Mouse (Mus musculus): ENCODE data around the gene Cyb5r4. TPM values are rescaled to one million over a fixed set of nuclear protein-coding genes. Genes with fewer than 3 reads are reported as not detected.
"Not testable (repeated sequence)": the region's sequence is repeated elsewhere in the genome, so short reads cannot be mapped to it uniquely, and the experiment has no call there.

Cyb5r4 gene
- 110 and 116 TPM in 2 replicates for polyA plus RNA-seq (2016; fragmentation: Nextera tagmentation; extraction: Ambion mirVana)

DNA sequence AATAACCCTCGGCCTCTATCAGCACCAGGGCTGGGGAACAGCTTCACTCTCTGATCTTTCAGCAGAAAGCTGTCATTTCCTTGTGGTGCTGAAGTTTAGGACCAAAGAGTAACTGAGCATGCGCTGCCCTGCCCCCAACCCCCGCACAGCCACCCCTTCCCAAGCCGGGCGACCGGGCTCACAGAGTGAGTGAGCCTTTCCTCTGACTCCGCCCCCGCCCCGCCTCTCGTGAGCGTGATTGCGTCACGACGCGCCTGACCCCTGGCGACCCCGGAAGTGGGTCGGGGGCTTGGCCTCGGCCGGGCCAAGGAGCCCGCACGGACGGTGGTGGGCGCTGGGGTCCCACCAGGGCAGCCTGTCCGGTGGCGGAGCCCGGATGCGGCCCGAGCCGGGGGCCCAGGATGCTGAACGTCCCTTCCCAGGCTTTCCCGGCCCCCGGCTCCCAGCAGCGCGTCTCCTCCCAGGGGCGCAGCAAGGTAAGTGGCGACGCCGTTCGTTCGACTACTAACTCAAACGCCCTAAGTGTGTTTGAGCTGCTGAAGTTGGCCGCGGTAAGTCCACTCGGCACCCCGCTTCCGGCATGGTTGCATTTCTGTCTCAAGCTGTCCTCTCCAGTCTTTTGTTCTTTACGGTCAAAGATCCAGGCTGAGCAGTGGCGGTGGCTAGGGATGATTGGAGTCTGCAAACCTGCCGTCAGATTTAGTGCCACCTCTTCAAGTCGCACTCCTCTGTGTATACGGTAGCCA lies at the start of gene Cyb5r4:
Cyb5r4 (plus strand) TSS at position 237 of the 746 bp plus-strand sequence.
- peak within 1 kb of the TSS; percentile 87 for H3K9ac ChIP-seq
- no peaks in the 10 kb centered on the region for H3K36me3 ChIP-seq
- peak within 1 kb of the TSS; percentile 77 for H3K4me2 ChIP-seq (replicated peaks)
- peak within 1 kb of the TSS; percentile 38; the same call in 1 of the 2 replicates for H3K27ac ChIP-seq
- ATAC-seq (ENCODE audit: low FRiP score, low read depth), result peak; percentile 100
- peak within 1 kb of the TSS; percentile 88 for H3K4me3 ChIP-seq
- peaks cover 15% of the 10 kb centered on the region for H3K4me1 ChIP-seq
- under 1% methylated on average over 52 of the region's 52 CpGs for WGBS
- no peaks in the 10 kb centered on the region for H3K27me3 ChIP-seq (replicated peaks)
- H3K9me3 ChIP-seq, result no peaks in the 10 kb centered on the region

DNA sequence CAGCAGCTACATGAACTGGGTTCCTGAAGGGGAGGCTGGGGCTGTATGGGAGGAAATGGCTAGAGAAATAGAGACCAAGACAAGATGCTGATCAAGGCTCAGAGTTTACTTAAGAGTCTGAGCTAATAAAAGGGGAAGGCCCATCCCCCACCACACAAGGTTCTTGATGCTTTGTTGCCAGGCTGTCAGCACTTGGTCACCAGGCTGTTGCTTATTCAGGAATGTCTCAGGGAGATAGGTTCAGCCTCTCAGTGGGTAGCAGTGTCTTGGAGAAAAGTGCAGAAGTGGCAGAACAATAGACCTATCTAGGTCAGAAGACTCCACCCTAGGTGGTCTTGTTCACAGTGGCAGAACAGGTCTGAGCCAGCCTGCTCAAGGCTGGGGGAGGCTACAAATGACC lies 49.3 kb upstream of the Cyb5r4 start:
- H3K4me3 ChIP-seq; H3K9me3 ChIP-seq; H3K36me3 ChIP-seq; H3K4me2 ChIP-seq (replicated peaks); H3K9ac ChIP-seq; H3K27ac ChIP-seq; H3K27me3 ChIP-seq (replicated peaks); H3K4me1 ChIP-seq; ATAC-seq (ENCODE audit: low FRiP score, low read depth): not testable (repeated sequence)

DNA sequence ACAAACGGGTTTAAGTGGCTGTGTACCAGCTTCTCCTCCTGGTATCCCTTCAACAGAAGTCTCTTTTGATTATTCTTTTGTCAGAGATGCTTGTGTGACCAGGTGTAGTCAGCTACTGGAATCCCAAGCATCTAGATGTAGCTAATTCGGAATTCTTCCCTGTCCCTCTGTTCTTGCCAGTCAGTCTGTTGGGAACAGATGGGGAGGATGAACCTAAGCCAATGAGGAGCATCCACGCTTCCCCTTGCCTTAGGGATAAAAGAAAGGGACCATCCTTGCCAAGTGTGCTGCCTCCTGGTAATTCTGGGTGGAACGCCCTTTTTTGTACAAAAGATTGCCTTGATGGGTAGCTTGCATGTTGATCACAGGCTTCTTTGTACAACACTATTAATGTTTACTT lies 48.3 kb upstream of the Cyb5r4 start:
- no peak for ATAC-seq (ENCODE audit: low FRiP score, low read depth)
- Histone ChIP-seq H3K36me3 (no peaks in the 10 kb centered on the region), H3K9ac (no peak overlapping the region), H3K4me1 (no peaks in the 10 kb centered on the region), H3K4me2 (replicated peaks) (no peak overlapping the region), H3K4me3 (no peak overlapping the region), H3K9me3 (no peaks in the 10 kb centered on the region), H3K27ac (no peak overlapping the region), H3K27me3 (replicated peaks) (no peaks in the 10 kb centered on the region)
- WGBS, result 78% methylated on average over 4 of the region's 4 CpGs

DNA sequence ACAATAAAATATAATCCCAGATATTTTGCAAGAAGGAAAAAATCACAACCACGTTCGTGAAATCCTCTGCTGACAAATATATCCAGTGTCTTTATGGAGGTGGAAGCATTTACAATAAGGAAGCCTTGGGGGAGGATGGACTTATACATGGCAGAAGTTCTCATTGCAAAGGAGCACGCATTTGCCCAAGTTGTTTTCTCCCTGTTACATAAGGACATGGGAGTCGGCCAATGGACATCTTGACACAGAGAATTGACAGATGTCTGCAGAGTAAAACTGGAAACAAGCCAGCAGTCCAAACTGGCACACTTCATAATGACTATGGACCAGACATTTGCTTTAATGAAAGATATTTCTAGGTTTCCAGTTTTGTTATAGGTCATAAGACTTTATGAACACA lies 44.9 kb upstream of the Cyb5r4 start:
- WGBS, result 84% methylated on average over 4 of the region's 4 CpGs
- H3K4me3 ChIP-seq, result no peak overlapping the region

DNA sequence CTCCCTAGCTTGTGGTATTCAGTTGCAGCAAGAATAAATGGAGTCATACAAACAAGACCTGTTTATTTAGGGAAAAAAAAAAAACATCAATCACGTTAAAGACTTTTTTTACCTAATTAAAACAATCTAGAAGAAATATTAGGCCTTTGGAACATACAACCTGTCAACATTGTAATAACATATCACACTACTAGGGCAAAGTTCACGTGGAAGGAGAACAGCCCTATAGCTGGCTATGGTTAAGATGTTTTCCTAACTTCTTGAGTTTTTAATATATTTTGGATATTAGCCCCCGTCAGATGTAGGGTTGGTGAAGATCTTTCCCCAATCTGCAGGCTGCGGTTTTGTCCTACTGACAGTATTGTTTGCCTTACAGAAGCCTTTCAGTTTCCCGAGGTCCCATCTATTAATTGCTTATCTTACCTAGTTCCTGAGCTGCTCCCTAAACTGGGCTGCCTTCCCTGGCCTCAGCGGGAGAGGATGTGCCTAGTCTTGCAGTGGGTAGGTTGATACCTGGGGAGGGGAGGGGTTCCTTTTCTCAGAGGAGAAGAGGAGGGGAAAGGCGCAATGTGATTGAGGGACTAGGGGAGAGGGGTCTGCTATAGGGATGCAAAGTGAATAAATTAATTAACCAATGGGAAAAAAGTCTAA lies 43.4 kb upstream of the Cyb5r4 start:
- no peak overlapping the region for H3K9ac ChIP-seq
- H3K36me3 ChIP-seq, result no peaks in the 10 kb centered on the region
- WGBS, result 79% methylated on average over 7 of the region's 7 CpGs
- no peak overlapping the region for H3K4me3 ChIP-seq
- ATAC-seq (ENCODE audit: low FRiP score, low read depth), result no peak
- H3K4me1 ChIP-seq, result no peaks in the 10 kb centered on the region
- H3K4me2 ChIP-seq (replicated peaks), result no peak overlapping the region
- no peak overlapping the region for H3K27ac ChIP-seq
- no peaks in the 10 kb centered on the region for H3K27me3 ChIP-seq (replicated peaks)
- no peaks in the 10 kb centered on the region for H3K9me3 ChIP-seq

More for the DNA sequence above, 44.9 kb upstream of the Cyb5r4 start:
- no peaks in the 10 kb centered on the region for H3K36me3 ChIP-seq
- H3K27ac ChIP-seq, result no peak overlapping the region
- no peak overlapping the region for H3K4me2 ChIP-seq (replicated peaks)
- H3K9ac ChIP-seq, result no peak overlapping the region
- no peaks in the 10 kb centered on the region for H3K27me3 ChIP-seq (replicated peaks)
- no peaks in the 10 kb centered on the region for H3K9me3 ChIP-seq
- H3K4me1 ChIP-seq, result no peaks in the 10 kb centered on the region
- ATAC-seq (ENCODE audit: low FRiP score, low read depth), result no peak

DNA sequence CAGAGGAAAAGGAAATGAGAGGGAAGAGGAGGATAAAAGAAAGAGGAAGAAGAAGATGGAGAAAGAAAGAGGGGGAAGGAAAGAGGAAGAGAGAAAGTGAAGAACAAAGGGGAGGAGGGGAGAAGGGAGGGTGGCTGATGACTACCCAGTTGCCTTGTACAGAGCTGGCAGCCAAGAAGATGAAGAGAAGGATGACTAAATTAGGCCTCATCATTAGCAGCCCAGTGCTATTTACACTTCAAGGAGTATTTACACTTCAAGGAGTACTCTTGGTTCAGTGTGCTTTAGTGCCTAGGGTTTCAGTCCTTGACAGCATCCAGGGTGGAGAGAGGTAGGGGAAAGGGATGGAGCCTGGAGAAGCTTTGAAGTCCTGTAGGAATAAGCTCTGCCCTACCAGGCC lies 41.8 kb upstream of the Cyb5r4 start:
- H3K9me3 ChIP-seq, result no peaks in the 10 kb centered on the region
- no peak for ATAC-seq (ENCODE audit: low FRiP score, low read depth)
- no peak overlapping the region for H3K9ac ChIP-seq
- H3K27me3 ChIP-seq (replicated peaks), result no peaks in the 10 kb centered on the region
- no peak overlapping the region for H3K4me2 ChIP-seq (replicated peaks)
- no peaks in the 10 kb centered on the region for H3K36me3 ChIP-seq
- no peak overlapping the region for H3K4me3 ChIP-seq
- no peak overlapping the region for H3K27ac ChIP-seq
- H3K4me1 ChIP-seq, result no peaks in the 10 kb centered on the region

DNA sequence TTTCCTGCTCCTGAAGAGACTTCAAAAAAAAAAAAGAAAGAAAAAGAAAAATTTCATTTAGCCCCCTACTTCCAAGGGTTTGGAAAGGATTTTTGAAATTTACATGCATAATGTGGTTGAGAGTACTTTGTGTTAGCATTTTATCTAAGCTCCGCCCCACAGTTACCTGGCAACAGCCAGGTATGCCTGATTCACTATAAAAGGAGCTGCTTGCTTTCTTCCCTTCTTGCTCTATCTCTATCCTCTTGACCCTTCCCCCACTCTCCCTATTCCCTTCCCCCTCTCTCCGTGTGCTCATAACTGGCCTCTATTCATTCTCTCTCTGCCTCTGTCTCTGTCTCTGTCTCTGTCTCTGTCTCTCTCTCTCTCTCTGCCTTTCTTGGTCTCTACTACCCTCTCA lies 40.9 kb upstream of the Cyb5r4 start:
- Histone ChIP-seq H3K36me3 (no peaks in the 10 kb centered on the region), H3K4me1 (no peaks in the 10 kb centered on the region), H3K9me3 (no peaks in the 10 kb centered on the region), H3K4me3 (no peak overlapping the region), H3K27me3 (replicated peaks) (no peaks in the 10 kb centered on the region), H3K4me2 (replicated peaks) (no peak overlapping the region), H3K27ac (no peak overlapping the region), H3K9ac (no peak overlapping the region)
- WGBS, result 50% methylated on average over 2 of the region's 2 CpGs
- no peak for ATAC-seq (ENCODE audit: low FRiP score, low read depth)

DNA sequence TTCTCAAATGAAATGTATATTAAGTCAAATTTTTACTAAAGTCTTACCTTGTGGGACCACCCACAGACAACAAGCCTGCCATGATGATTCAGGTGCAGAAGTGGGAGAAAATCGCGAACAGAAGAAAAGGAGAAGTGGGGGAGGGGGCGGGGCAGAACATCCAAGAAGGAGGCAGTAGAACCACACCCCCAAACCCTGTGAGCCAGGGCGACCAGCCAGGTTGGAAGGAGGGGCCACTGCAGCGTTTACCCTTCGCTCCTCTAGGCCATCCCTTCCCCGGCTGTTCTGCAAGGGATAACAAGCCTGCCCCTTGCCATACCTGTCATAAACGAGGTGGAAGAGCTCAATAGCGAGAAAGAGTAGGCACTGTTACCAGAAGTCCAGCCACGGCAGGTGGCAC lies 40.3 kb upstream of the Cyb5r4 start:
- Histone ChIP-seq H3K4me2 (replicated peaks) (no peak overlapping the region), H3K36me3 (no peaks in the 10 kb centered on the region), H3K9ac (no peak overlapping the region), H3K4me3 (no peak overlapping the region), H3K27me3 (replicated peaks) (no peaks in the 10 kb centered on the region), H3K9me3 (no peaks in the 10 kb centered on the region), H3K4me1 (no peaks in the 10 kb centered on the region), H3K27ac (no peak overlapping the region)
- no peak for ATAC-seq (ENCODE audit: low FRiP score, low read depth)
- 20% methylated on average over 10 of the region's 10 CpGs for WGBS

DNA sequence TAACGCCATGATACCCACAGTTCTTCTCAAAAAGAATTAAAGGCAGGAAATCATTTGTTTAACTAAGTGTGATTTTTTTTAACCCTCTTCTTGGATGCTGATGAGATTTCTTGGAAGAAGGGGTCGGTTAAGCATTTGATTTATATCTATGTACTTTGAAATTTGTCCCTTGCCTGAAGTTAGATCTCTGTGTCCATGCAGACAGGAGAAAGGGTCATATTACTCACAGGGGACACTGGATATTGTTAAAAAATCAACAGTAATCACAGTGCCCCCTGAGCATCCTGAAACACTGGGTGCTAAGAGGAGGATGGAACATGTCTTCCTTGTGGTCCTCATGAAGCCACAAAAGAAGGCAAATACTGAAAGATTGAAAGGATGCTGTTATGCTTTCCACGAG lies 37.2 kb upstream of the Cyb5r4 start:
- Histone ChIP-seq H3K4me1 (no peaks in the 10 kb centered on the region; the same call in 1 of the 2 replicates), H3K4me2 (replicated peaks) (no peak overlapping the region), H3K4me3 (no peak overlapping the region), H3K27me3 (replicated peaks) (no peaks in the 10 kb centered on the region), H3K27ac (no peak overlapping the region), H3K9me3 (no peaks in the 10 kb centered on the region), H3K9ac (no peak overlapping the region), H3K36me3 (no peaks in the 10 kb centered on the region)
- WGBS, result 77% methylated on average over 3 of the region's 3 CpGs
- ATAC-seq (ENCODE audit: low FRiP score, low read depth), result no peak

DNA sequence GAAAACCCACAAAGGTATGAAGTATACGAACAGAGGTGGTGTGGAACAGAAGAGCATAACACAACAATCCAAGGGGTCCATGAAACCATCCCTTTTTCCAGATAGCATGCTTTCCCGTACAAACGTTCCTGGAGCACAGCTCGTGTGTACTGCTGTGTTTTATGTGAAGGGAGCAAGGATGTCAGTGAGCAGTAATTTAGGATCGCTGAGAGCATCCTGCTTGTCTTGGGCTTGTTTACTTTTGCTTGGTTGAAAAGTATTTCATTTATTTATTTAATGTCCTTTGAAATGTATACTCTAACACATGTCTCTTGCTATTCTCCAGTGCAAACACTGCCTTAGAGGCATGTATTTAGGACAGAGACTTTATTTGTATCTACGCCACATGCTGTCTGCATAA lies 36.7 kb upstream of the Cyb5r4 start:
- Histone ChIP-seq H3K9me3 (no peaks in the 10 kb centered on the region), H3K27me3 (replicated peaks) (no peaks in the 10 kb centered on the region), H3K9ac (no peak overlapping the region), H3K4me2 (replicated peaks) (no peak overlapping the region), H3K27ac (no peak overlapping the region), H3K36me3 (no peaks in the 10 kb centered on the region), H3K4me3 (no peak overlapping the region), H3K4me1 (no peaks in the 10 kb centered on the region; the same call in 1 of the 2 replicates)
- ATAC-seq (ENCODE audit: low FRiP score, low read depth), result no peak
- WGBS, result 78% methylated on average over 6 of the region's 6 CpGs

DNA sequence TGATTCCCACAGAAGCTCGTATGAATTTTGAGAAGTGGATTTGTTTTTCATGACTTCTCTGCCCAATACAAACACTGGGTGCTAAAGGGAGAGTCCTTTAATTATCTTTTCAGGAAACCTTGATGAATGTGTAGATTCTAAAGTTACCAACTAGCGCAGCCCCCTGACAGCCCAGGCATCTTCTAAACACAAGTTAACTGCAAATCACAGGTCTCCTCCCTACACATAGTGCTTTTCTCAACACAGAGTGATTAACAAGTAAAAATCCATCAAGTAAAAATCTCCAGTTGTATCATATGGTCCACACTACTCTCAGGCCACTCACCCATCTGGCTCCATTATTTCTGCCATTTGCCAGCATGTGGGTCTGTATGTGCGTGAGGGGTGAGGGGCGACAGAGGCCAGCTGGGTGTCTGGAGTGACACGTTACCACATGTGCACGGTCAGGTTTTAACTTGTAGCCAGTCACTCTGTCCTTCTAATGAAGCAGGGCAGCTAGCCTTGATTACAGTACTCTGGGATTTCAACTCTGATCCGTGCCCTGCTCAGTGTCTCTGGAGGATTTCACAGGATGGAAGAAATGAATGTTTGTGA lies 35.0 kb upstream of the Cyb5r4 start:
- Histone ChIP-seq H3K4me3 (no peak overlapping the region), H3K27me3 (replicated peaks) (no peaks in the 10 kb centered on the region), H3K27ac (no peak overlapping the region), H3K4me1 (no peaks in the 10 kb centered on the region; the same call in 1 of the 2 replicates), H3K9me3 (no peaks in the 10 kb centered on the region), H3K4me2 (replicated peaks) (no peak overlapping the region), H3K36me3 (no peaks in the 10 kb centered on the region), H3K9ac (no peak overlapping the region)
- ATAC-seq (ENCODE audit: low FRiP score, low read depth), result peak; percentile 44; the same call in 1 of the 2 replicates
- WGBS, result 67% methylated on average over 7 of the region's 7 CpGs

DNA sequence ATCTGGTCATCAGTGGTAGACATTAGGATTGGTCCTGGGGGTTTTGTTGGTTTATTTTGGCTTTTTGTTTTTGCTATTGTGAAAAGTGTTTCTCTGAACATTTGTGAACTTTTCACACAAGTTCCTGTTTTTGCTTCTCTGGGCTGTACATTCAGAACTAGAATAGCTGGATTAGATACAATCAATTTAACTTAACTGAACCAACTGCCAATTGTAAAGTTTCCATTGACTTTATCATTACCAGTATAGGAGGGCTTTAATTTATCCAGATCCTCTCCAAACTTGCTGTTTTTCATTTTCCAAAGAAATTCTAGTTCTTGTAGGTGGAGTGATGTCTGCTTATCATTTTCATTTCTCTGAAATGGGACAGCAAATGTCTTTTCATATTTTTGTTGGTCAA lies 32.0 kb upstream of the Cyb5r4 start:
- no peak for ATAC-seq (ENCODE audit: low FRiP score, low read depth)
- no peak overlapping the region for H3K4me2 ChIP-seq (replicated peaks)
- H3K4me3 ChIP-seq, result no peak overlapping the region
- no peaks in the 10 kb centered on the region; the same call in 1 of the 2 replicates for H3K4me1 ChIP-seq
- H3K27me3 ChIP-seq (replicated peaks), result no peaks in the 10 kb centered on the region
- H3K27ac ChIP-seq, result no peak overlapping the region
- no peaks in the 10 kb centered on the region for H3K36me3 ChIP-seq
- H3K9ac ChIP-seq, result no peak overlapping the region
- H3K9me3 ChIP-seq, result no peaks in the 10 kb centered on the region
